ENCODE assay signal across 9 mouse cellular contexts in genomic region chr8:128484720-128485124, GRCm38 (mm10).
A peak's percentile ranks its signal among the peaks of the same experiment; 100 is the strongest.
DNase-seq lines count a peak whose midpoint lies in the region; ATAC-seq lines count a peak whose summit lies in the region.
"Had no signal": no experiment of that assay in that cellular context is flagged by ENCODE, and none has a peak within 500 bp of the region (broad histone marks: within the 10 kb centered on the region; RNA-seq: fewer than 3 reads in every experiment).

No protein-coding gene starts in this region.

- H3K9ac ChIP-seq in hindbrain, embryonic 13.5 days, result no peak overlapping the region
- H3K9ac ChIP-seq: forebrain, embryonic 15.5 days had no signal

- 0 out of 2 replicates have a peak, but pooled peaks cover 2% of the 10 kb centered on the region for H3K36me3 ChIP-seq in hindbrain, embryonic 10.5 days
- peaks cover 19% of the 10 kb centered on the region for H3K36me3 ChIP-seq in hindbrain, embryonic 13.5 days

- 0 out of 2 replicates have a peak overlapping the region, but pooled peaks have one; percentile 29 for H3K27ac ChIP-seq in hindbrain, embryonic 10.5 days
- H3K27ac ChIP-seq in hindbrain, embryonic 13.5 days, result no peak overlapping the region
- H3K27ac ChIP-seq: forebrain, embryonic 15.5 days had no signal

- no peak overlapping the region for H3K4me2 ChIP-seq in hindbrain, embryonic 13.5 days
- H3K4me2 ChIP-seq: forebrain, embryonic 15.5 days had no signal

- peaks cover 36% of the 10 kb centered on the region for H3K4me1 ChIP-seq in hindbrain, embryonic 10.5 days (replicated peaks)
- peaks cover 11% of the 10 kb centered on the region for H3K4me1 ChIP-seq in hindbrain, embryonic 13.5 days (replicated peaks)

- no peak overlapping the region for H3K4me3 ChIP-seq in hindbrain, embryonic 10.5 days
- H3K4me3 ChIP-seq in hindbrain, embryonic 13.5 days, result no peak overlapping the region
- H3K4me3 ChIP-seq: forebrain, embryonic 15.5 days had no signal

- no peaks in the 10 kb centered on the region for H3K9me3 ChIP-seq in hindbrain, embryonic 10.5 days
- no peaks in the 10 kb centered on the region for H3K9me3 ChIP-seq in hindbrain, embryonic 13.5 days
- H3K9me3 ChIP-seq: forebrain, embryonic 15.5 days had no signal

- H3K27me3 ChIP-seq in hindbrain, embryonic 10.5 days (ENCODE audit: insufficient read depth, poor library complexity, severe bottlenecking), result no peaks in the 10 kb centered on the region
- H3K27me3 ChIP-seq in hindbrain, embryonic 13.5 days, result no peaks in the 10 kb centered on the region
- H3K27me3 ChIP-seq: forebrain, embryonic 15.5 days had no signal

- intact Hi-C loops in gastrocnemius, postnatal 36 days (cut with DNase I), result no loop called here

- no peak for ATAC-seq in hindbrain, embryonic 13.5 days (ENCODE audit: low FRiP score)
- ATAC-seq in CD4-positive, CD25-positive, alpha-beta regulatory T cell, adult 4 months, result peak; percentile 17
- ATAC-seq: forebrain, embryonic 15.5 days; midbrain, embryonic 16.5 days had no signal

- DNase-seq in hindbrain, embryonic 10.5 days (ENCODE audit: low spot score), result no peak
- peak; percentile 67 for DNase-seq in adrenal gland, postnatal 10 days
- DNase-seq in kidney, postnatal 14 days, result peak; percentile 71
- no peak for DNase-seq in thymus, postnatal 14 days
- no peak for DNase-seq in gastrocnemius, postnatal 36 days

- WGBS in hindbrain, embryonic 10.5 days, result 81% methylated on average over 1 of the region's 1 CpGs
- WGBS in hindbrain, embryonic 13.5 days, result 84% methylated on average over 1 of the region's 1 CpGs

Comparison
In these comparisons a context has a peak if more than half of its experiments do, and no peak if none do; other contexts are left out.
1. DNase-seq: peak in adrenal gland, postnatal 10 days (single experiment) and kidney, postnatal 14 days (single experiment); none in hindbrain, embryonic 10.5 days (single experiment), thymus, postnatal 14 days (single experiment) and gastrocnemius, postnatal 36 days (0 of 2).